Mouse (Mus musculus) right cerebral cortex, postnatal 14 days (tissue): ENCODE results near the gene Kif19a.
A peak's percentile ranks its signal among the peaks of the same experiment; 100 is the strongest.

Source experiments
- DNase-seq: peaks from one replicate; pipeline ENCODE4 v3.0.0; 2022

Kif19a gene

DNA sequence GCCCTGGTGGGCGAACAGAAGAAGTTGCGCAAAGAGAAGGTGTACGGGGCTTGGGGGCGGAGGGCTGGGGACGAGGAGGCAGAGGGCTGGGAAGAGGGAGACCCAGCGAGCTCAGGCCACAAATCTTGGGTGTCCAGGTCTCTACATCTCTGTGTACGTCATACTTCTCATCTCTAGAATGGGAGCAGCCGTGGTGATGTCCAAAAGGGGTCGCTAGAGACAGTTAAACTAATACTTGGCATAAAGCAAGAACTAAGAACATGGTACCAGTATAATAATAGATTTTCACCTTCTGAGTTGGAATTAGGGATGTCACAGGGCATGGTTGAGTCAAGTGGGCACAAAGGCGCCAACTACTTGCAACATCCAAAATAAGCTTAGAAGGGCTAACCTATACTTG, 20.7 kb downstream of the Kif19a start:
- no peak for DNase-seq

DNA sequence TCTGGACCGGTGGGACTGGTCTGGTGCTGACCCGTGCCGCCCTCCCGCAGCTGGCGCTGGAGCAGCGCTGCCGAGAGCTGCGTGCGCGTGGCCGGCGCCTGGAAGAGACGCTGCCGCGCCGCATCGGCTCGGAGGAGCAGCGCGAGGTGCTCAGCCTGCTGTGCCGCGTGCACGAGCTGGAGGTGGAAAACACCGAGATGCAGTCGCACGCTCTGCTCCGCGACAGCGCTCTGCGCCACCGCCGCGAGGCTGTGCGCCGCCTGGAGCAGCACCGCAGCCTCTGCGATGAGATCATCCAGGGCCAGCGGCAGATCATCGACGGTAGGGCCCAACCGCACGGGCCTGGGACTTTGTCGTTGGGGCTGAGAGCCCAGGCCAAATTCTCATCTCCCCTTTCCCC, 21.1 kb downstream of the Kif19a start:
- DNase-seq = peak; percentile 60

- no peak for DNase-seq
Observed at GRCm38 (mm10) chr11:114787611-114788010, 22.4 kb downstream of the Kif19a start.

DNA sequence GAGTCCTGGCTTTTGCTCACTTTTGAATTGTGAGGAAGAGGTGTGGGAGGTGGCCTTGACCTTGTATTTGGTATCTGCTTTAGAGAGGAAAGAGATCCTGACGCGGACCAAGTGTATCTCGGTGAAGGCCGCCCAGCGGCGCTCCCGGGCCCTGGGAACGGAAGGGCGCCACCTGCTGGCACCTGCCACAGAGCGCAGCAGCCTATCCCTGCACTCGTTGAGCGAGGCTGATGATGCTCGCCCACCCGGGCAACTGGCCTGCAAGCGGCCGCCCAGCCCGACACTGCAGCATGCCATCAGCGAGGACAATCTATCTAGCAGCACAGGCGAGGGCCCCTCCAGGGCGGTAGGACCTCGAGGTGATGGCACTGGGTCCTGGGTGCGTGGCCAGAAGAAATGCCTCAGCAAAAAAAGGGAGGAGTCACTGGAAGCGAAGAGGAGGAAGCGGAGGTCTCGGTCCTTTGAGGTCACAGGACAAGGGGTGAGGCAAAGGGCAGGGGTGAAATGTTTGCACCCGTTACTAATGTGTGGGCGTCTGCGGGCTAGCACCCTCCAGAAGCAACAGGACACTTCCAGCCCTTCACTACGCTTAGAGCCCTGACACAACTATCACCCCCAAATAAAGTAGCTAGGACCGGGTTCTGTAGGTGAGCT, 24.0 kb downstream of the Kif19a start:
- peak; percentile 88 for DNase-seq

DNA sequence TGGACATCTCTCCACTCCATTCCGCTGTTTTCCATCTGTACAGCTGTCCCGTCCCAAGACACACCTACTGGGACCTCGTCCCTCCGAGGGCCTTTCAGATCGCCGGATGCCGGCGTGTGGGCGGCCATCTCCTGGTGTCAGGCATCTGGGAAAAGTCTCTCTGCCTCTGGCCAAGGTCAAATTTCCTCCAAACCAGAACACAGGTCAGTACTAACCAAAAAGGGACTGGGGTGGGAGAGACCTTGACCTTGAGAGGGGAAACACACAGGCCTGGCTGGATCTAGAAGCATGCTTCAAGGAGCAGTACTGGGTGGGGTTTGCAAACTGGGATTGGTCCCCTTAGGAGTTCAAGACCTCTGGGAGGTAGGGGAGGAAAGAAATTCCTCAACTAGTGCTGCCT, 24.5 kb downstream of the Kif19a start:
- no peak for DNase-seq

DNA sequence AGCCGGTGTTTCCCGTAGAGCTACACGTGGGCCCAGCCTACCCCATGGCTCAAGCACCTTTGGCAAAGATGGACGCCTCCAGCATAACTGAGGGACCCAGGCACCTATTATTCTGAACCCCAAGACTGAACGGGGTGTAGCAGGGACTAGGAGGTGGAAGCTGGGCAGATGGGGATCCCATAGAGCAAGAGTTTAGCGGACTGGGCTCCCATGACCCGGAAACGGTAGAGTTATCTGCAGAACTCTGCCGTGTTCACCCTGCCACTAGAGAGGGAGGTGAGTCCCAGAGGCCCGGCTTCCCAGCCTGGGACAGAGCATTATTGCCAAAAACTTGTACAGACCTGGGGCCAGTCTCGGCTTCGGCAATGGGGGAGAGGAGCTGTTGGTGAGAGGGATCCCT, 25.0 kb downstream of the Kif19a start:
- no peak for DNase-seq

DNA sequence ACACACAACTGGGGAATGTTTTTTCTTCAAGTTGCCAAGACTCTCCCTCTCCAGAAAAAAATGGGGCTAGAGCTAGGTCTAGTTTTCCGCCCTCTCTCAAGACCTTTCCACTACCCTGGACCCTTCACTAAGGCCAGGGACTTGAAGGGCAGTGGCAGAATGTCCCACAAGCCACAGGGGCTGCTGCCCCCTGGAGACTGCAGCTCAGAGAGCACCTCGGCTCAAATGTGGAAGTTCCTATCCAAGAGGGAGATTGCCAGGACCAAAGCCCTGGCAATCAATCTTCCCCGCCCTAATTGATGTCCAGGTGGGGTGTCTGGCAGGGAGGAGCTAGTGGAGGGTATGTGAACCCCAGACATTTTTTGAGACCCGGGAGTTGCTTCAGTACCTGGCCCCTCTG, 25.7 kb downstream of the Kif19a start:
- no peak for DNase-seq

DNA sequence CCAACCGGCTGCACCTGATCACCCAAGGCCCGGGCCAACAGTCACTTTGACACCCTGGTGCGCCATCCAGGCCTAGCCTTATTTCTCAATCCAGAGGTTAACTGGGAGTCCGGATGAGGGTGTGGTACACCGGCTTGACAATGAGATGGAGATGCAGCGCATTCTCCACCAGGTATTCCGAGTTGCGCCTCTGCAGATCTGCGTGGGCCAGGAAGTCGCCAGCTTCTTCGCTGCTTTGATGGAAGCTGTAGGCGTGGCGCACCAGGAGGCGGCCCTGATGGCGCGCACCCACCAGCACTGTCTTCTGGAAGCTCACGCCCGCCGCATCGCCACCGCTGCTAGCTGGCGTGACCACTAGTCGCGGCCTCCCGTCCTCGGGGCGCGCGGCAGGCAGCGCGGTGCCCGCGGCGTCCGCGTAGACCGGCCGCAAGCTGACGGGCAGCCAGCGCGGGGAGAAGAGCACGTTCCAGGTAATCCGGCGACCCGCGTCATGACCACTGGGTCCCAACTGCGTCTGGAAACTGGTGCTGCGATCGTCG, 26.2 kb downstream of the Kif19a start:
- peak; percentile 40 for DNase-seq

- DNase-seq = peak; percentile 62
Observed at GRCm38 (mm10) chr11:114791891-114792411, 26.8 kb downstream of the Kif19a start.

DNA sequence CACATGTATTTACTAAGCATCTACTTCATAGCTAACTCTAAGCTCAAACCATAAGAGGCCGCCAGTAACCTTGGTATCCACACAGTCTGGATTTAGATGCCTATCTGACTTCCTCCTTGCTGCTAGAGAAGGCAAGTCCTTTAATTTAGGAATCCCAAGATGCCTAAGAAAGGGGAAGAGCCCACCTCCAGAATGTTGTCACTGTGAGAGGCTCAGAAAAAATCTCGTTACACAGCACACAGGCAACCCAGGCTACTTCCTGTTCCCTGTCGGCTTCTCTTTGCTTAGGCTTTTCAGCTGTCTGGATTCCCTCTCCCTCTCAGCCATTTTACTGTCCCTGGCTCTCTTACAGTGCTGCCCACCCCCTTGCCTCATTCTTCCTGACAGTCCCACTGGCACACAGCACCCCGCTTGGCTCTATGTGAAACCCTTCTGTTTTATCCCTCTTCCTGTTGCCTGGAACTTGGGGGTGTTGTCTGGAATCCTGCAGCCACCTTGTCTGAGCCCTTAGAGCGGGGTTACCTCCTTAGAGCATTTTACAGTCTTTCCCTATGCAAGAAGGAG, 27.8 kb downstream of the Kif19a start:
- DNase-seq = no peak

DNA sequence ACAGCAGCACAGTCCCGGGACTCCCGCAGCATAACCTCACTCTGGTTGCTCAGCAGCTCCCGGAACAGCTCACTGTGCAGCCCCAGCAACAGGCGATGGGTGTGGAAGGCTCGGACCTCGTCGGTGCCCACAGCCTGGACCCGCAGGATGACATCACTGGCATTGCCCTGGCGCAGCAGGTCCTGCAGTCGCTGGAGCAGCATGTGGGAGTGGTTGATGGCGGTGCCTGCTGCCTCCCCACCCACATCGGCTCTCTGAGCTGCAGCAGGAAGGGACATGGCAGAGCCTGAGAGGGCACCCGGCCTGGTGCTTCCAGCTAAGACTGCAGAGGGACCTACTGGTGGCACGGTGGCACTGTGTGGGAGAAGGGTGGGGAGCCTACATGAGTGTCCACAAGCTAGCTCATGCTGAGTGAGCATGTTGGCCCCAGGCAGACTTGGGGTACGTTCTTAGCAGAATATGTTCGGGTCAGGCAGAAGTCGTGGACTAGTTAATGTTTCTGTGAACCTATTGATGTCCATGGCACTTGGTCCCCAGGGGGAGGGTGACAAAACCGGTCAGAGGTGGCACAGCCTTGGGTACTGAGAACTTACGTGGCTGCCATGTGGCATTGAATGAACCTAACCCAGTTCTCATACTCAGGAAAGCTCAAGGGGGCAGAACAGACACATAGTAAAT, 28.8 kb downstream of the Kif19a start:
- DNase-seq = no peak

GRCm38 (mm10) chr11:114794691-114795090, 29.5 kb downstream of the Kif19a start:
- no peak for DNase-seq

DNA sequence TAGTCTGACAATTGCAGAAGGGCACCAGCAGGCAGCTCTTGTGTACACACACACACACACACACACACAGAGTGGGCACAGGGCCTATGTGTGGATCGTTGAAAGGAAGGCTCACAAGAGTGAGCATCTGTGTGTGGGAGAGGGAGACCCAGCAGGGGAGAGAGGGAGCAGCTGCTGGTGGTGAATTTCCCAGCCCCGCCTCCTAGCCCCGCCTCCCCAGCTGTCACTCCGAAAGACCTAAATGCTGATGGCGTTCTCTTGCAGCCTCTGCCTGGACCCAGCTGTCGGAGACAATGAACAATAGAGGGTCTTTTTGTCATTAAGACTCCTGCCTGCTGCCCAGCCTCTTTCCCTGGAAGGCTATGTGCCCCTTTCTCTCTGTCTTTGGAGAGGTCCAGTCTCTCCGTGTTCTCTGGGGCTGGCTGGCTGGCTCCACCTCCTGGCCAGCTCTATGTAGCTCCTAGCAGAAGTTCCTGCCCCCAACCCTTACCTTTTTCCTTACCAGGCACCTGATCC, 30.1 kb downstream of the Kif19a start:
- peak; percentile 93 for DNase-seq

GRCm38 (mm10) chr11:114795848-114796322, 30.7 kb downstream of the Kif19a start, which contains the start of gene Btbd17:
Btbd17 (minus strand) TSS chr11:114795945.
- DNase-seq = no peak

- no peak for DNase-seq
Observed at GRCm38 (mm10) chr11:114797176-114797575, 32.0 kb downstream of the Kif19a start.

DNA sequence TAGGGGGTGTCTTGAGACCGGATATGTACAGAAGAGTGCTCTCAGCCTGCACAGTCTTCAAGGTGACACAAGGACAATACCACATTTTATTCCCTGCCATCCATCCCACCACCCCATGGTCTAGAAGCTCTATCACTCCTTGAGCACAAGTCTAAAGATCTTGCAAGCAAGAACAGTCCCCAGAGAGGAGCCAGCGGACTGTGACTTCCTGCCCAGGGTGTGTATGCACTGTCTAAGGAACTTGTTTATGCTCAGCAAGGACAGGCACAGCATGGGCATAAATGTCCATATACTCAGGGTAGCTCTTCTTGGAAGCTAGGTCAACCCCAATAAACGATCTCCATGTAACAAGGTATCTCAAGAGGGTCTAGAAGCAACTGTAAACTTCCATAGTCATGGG, 32.8 kb downstream of the Kif19a start:
- DNase-seq = no peak

GRCm38 (mm10) chr11:114798624-114799023, 33.4 kb downstream of the Kif19a start, which contains the start of gene Gpr142:
Gpr142 (plus strand) TSS chr11:114798924.
- DNase-seq = no peak

DNA sequence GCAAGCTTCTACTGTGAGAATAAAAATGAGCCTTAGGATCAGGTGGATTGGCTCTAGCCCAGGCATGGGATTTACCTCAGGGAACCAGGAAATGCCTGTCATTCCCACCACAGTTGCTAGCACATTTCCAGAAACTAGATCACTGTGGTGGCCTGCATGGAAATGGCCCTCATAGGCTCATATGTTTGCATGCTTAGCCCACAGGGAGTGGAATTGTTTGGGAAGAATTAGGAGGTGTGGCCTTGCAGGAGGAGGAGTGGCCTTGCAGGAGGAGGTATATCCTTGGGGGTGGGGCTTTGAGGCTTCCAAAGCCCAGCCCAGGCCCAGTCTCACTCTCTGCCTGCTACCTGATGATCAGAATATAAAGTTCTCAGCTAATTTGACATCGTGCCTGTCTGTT, 36.7 kb downstream of the Kif19a start:
- DNase-seq = no peak

DNA sequence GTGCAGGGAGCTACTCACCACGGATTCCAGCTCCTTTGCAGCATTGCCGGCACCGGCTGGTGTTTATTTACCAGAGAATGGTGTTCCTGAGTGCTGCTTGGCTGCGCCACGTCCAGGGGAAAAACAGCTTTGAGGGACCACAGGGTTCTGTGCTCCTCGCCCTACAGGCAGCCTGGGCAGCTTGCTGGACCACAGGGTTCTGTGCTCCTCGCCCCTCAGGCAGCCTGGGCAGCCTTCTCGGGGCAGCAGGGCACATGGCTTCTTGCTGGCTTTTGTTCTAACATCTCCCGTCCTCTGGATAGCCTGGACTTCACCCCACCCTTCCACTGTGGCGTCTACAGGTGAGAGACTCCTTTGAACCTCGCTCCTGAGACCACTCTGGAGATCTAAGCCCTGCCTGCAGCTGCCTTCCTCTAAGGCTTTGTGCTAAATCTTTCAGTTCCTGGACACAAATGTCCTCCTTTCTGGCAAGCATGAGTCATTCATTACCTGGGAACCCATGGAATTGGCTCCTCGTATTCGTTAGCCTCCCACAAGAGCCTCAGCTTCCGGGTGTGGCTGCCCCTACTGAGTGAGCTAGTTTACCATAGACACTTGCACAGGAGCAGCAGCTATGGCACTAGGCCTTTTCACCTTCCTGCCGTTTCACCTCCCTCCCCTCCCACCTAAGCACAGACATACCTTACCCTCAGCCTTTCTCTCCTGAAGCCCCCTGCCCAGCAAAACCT, 37.5 kb downstream of the Kif19a start:
- no peak for DNase-seq

DNA sequence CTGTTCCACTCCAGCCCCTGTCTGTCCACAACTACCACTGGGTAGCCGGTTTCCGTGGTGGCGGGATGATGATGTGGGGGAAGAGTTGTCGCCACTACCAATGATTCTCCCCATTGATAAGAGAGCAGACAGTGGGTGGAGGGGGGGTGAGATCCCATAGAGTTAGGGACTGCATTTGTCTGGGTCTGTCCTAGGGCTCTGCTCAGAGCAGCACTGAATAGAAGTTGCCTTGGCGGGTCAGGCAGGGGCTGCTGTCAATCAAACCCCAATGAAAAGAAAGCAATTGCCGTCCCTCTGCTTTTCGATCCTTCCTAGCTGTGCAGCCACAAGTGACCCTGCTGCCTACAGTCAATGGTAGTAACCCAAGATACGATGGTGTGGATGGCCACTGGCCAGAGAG, 38.8 kb downstream of the Kif19a start:
- no peak for DNase-seq

DNA sequence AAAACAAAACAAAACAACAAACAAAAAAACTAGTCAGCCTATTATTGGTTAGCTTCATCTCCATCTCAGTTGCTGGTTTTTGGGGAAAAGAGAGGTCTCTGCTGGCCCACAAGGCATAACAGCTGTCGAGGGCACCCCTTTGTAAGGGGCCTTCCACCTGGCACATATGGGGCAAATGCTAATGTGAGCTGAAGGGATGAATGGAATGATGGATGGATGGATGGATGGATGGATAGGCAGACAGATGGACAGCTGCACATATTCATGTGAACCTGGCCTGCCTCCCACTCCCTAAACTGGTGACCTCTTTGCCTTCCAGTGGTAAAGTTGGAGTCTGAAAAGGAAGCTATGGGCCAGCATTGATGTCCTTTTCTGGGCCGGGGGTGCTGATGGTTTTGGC, 41.8 kb downstream of the Kif19a start:
- DNase-seq = no peak

- DNase-seq = no peak
Observed at GRCm38 (mm10) chr11:114807686-114808427, 42.7 kb downstream of the Kif19a start.
